Mouse (Mus musculus): ENCODE measurements around the gene Rpp40.

DNA sequence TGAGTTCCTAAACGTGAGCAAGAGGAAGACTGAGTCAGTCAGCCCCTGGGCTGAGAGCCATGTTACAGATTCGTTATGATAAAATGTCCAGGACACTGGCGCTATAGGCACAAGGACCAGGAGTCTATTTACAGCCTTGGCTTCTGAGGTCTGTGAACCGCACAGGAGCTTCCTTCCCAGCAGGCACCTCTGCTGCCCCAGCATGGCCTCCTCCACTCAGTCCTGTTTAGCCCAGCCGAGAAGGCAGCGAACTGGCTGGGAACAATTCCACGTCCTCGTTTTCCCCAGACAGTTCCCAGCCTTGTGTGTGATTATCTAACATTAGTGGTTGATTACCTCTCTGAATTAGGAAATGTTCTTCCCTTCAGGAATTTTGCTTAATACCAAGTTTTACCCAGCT, 45.2 kb downstream of the Rpp40 start:
- TF ChIP-seq CTCF (IDR thresholded peaks at IDR 0.05; ENCODE audit: low read depth, low read length) (no peak), TAL1 (conservative IDR thresholded peaks at IDR 0.05; ENCODE audit: low read depth, low read length) (no peak)

Measured in G1E (cell line).